Mouse (Mus musculus) cerebellum, adult 9-11 months (tissue): ENCODE data around the gene Slu7.

ENCODE experiments used
- DNase-seq: peaks from one replicate; pipeline ENCODE4 v3.0.0; 2022

Slu7 gene

GRCm38 (mm10) chr11:43485855-43486254 is 52.3 kb downstream of the Slu7 start:
- DNase-seq = no peak

- DNase-seq = peak; percentile 60
Observed at GRCm38 (mm10) chr11:43492663-43493062, 59.1 kb downstream of the Slu7 start.

GRCm38 (mm10) chr11:43493815-43494409 is 60.4 kb downstream of the Slu7 start:
- peak; percentile 80 for DNase-seq

GRCm38 (mm10) chr11:43495037-43495436 is 61.5 kb downstream of the Slu7 start:
- DNase-seq = no peak

GRCm38 (mm10) chr11:43495532-43495931 is 62.0 kb downstream of the Slu7 start:
- DNase-seq = no peak
